Mouse (Mus musculus): ENCODE measurements at regions not wholly inside any gene's neighbourhood (a gene's known extent, or its start where the extent isn't known, plus 50 kb on each side); places are given as distances from the start of the nearest gene placed in this dataset.

GRCm38 (mm10) chr9:63087195-63087594 is 61.6 kb downstream of the Skor1 start:
- DNase-seq: no peak

DNA sequence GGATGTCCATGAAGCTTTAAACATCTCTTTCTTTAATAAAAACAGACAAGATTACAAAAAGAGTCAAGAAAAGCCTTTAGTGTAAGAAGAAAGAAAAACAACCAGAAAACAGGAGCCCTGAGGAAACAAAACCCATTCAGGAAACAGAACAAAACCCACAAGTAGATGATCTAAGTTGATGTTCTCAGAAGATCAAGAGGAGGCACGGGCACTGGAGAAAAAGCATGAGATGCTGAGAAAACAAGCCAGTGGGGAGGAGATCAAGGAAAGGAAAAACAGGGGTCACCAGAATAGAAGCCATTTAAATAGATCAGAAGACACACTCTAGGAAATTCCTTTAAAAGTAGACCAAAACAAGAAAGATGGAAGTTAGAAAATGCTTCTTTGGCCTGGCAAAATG is 62.1 kb downstream of the Skor1 start:
- no peak for DNase-seq

DNA sequence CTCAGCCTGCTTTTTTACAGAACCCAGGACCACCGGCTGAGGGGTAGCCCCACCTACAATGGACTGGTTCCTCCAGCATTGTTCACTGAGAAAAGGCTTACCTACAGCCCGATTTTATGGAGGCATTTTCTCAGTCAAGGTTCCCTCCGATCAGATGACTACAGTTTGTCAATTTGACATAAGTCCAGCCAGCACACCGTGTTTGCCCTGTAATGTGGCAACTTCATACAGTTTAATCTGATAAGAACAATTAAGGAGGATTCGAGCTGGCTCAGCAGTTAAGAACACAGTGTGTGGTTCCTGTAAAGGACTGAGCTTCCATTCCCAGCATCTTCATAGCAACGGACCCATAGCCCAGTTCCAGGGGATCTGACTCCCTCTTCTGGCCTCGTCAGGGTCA is 65.9 kb downstream of the Skor1 start:
- DNase-seq: no peak

GRCm38 (mm10) chr9:63082311-63082710 is 66.5 kb downstream of the Skor1 start:
- no peak for DNase-seq

DNA sequence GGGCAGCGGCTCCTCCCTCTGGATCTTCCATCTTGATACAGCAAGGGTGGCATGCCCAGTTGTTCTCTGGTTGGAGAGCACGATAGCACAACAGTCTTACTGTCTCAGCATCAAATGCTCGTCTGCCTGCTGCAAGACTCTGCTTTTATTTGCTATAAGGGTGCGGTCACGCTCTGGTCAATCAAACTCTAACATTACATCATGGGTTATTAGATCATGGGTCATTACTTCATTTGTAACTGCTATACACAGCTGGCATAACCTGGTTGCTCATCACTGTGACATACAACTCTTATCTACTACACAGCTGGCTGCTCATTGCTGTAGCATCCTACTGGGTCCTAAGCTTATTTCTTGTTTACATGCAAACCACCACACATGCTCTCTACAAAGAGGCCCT is 68.4 kb downstream of the Skor1 start:
- no peak for DNase-seq

- DNase-seq: no peak
These were observed 73.5 kb downstream of the Skor1 start for GRCm38 (mm10) chr9:63075252-63075651.

GRCm38 (mm10) chr9:63074803-63075202 is 74.0 kb downstream of the Skor1 start:
- peak; percentile 30 for DNase-seq

DNA sequence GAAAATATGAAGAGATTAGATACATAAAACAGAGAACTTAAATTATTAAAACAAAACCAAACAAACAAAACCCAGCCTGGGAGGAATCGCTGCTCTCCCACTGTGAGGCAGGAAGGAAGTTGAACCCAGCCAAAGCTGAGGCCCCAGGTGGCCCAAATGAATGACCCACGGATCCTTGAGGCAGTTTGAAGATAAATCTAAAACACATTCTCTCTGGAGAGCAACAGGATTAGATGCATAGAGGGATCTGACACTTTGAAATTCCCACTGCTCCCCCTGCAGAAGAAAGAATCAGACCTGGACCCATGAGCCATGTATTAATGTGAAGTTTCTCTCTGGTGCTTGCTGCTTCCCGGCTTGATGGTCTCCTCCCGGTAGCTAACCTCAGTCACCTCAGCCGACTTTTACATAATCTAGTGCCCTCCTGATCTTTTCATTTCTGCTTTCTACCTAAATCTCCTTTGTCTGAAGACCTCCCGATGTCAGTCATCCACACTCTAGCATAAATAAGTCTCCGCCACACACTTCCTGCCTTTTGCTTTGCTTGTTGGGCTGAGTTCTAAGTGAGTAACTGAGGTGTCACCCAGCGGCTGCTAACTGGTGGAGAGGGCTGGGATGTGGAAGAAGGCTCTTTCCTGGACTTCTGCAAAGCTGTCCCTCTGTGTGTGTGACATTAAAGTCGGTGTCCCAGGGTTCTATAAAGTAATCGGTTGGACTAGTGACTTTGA is 74.6 kb downstream of the Skor1 start:
- DNase-seq: peak; percentile 32

GRCm38 (mm10) chr9:63071032-63071431 is 77.7 kb downstream of the Skor1 start:
- no peak for DNase-seq

DNA sequence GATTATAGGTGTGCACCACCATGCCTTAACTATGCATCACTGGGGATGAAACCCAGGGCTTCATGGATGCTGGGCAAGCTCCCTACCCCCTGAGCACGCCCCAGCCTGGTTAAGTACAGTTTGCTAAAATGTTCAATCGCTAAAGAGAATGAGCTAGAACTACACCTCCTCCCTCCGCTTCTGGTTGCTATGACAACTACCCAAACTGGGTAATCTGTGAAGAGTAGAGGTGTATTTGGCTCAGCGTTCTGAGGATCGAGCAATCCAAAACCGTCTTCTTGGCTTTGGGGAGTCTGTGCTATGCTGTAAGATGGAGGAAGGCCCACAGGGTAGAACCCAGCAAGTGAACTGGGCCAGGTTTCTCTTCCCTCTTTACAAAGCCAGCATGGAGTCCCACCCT is 78.8 kb downstream of the Skor1 start:
- no peak for DNase-seq

DNA sequence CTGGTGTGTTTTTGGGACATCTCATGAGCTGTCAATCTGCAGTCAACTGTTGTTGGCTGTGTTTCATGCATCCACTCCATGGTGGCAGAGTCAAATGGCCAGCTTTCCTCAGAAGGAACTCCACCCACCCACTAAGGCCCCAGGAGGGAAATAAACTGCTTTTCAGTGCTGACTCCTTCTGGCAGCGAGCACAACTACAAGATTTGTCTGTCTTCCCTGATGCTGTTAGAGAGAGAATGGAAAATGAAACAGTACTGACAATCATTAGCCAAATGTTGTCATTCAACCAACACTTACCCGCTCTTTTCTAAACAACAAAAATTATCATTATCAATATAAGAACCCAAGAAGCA is 79.3 kb upstream of the Pias1 start:
- no peak for DNase-seq

DNA sequence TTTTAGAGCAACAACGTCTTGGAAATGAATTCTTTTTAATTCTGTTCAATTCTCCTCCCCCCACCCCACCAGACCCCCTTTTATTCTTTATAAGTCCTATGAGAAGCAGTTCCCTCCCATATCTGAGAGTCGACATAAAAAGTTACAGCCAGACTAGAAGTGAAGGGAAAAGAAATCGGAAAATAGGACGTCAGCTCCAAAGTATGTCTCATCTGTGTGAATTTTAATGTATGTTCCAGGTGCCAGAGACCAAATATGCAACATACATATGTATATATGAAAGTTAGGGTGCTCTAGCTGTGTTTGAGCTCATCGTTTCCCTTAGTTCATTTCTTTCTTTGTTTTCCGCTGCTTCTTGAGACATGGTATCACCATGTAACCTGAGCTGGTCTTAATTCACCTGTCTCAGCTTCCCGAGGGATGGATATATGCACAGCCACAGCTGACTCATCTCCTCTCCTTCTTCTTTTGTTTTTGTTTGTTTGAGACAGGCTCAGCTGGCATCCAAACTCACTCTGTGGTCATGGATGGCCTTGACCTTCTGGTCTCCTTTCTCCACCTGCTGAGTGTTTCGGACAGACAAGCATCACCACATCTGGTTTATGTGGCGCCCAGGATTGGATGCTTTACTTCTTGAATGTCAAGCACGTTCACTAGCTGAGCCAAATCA is 78.8 kb upstream of the Pias1 start:
- DNase-seq: no peak

DNA sequence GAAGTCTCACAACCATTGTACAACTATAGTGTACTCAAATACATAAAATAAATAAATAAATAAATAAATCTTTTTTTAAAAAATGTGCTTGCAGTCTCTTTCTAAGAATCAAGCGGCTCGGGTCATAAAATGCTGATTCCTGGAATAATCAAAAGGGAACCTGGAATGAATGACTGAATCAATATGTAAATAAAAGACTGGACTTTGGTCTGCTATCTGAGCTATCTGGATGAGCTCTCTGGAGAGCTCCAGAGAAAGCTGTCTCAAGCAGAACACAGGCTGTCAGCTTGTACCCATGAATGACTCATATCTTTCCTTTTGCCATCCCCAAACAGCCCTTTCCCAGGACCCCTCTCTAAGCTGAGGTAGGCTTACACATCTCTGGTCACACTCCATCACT is 75.8 kb upstream of the Pias1 start:
- no peak for DNase-seq

DNA sequence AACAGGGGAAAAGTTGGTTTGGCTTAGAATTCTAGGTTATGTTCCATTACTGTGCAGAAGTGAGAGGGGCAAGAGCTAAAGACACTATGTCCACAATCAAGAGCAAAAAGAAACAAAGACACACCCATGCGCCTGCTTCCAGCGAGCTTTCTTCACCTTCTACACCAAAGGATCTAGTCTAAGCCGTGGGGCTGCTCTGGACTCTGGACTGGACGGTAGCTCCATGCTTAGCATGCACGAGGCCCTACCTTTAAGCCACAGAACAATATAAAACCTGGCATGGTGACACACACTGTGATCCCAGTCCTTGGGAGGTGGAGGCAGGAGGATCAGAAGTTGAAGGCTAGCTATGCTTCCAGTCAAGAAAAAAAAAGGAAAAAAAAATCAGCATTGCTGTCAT is 73.0 kb upstream of the Pias1 start:
- DNase-seq: no peak

DNA sequence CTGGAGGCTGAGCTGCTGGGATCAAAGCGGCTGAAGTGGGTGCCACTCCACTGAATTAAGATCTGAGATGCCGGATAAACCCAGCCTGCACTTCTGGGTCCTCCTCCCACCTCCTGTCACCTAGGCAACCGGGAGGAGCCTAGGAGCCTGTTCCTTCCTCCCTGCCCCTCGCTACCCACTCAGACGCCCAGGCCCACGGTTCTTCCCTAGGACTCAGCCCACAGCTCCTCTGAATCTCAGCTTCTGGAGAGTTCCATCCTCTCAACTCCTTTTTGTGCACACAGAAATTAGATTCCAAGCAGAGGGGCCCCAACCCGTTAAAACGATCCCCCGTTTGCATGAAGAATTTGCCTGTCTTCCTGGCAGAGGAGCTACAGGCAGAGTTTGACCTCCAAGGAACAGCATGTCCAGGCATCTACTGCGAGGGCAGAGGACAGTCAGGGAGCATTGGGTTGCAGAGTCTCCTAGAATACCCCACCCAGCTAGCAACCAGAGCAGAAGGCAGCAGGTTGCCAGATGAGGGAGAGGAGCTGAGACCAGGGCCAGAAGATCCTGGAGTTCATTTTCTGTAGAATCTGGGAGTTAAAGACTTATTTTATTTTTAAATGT is 71.6 kb upstream of the Pias1 start:
- peak; percentile 74 for DNase-seq

DNA sequence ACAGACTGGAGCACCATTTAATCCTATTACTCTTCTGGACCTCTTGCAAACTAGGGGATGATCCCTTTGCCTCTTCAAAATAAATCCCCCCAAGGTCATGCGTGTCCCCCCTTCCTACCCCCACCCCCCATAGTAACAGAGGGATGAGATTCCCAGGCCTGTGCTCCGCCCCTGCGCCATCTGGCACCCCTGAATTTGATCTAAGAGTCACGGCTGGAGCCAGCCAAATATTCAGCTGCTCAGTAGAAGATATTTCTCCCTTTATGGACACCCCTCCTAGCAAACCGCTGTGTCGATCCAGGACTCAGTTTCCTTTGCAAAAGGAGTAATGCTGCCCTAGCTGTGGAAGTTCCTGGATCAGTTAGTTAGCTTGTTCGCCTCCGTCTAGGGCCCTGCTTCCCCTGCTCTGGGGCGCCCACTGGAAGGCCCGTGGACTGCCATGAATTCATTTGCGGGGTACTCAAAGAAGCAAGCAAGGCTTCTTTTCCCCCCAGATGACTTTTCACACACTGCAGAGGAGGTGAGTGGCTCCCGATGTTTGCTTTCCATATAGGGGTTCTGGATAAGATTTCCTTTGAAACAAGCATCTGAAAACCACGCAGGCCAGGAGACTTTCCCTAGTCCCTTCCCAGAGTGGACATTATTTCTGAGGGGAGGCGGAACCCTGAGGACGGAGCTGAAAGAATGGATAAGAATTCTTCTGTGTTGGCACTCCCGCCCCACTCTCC is 70.9 kb upstream of the Pias1 start:
- no peak for DNase-seq

DNA sequence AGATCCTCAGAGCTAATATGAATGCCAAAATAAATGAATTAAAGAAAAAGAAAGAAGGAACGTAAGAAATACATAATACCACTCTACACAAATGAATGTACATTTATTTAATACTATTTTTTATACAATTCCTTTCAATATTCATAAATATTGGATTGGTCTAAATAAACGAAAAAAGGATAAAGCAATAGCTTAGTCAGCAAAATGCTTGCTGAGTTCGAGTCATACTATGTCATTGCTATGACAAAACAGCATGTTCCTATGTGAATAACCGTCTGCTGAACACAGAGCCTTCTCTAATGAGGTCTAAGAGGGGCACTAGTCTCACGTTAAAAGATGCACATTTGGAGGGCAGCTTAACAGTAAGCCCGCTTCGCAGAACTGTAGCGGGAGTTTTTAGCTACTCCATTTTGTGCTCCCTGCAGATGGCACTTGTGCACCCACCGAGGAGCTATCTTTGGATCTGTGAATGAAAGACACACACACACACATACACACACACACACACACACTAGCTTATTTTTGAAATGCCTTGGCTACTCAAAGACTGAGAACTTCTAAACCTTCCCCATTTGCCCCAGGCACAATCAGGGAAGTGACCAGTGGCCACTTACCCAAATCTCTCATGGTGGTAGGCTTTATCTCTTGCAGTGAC is 69.1 kb upstream of the Pias1 start:
- DNase-seq: no peak

- no peak for DNase-seq
These were observed 64.5 kb upstream of the Pias1 start for GRCm38 (mm10) chr9:63052181-63052580.

- no peak for DNase-seq
These were observed 63.9 kb upstream of the Pias1 start for GRCm38 (mm10) chr9:63051631-63052030.

GRCm38 (mm10) chr9:63049290-63049689 is 61.6 kb upstream of the Pias1 start:
- DNase-seq: no peak

GRCm38 (mm10) chr9:63046981-63047380 is 59.3 kb upstream of the Pias1 start:
- no peak for DNase-seq

GRCm38 (mm10) chr9:63045531-63045930 is 57.8 kb upstream of the Pias1 start:
- DNase-seq: no peak

DNA sequence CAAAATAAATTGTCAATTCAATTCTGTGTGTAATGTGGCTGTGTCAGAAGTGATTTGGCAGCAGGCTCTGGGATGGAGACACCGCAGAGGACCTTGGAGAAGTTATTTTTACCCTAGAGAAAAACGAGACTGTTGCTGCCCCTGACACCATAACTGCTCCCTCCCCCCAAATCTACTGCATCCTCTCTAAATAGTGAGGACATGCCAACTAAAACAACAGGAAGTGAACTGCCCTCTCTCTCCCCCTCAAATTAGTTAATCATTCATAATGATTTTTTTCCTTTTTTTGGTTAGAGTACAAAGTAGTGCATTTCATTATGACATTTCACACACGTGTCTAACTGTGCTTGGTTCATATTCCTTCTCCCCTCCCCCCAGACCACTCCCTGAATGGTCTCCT is 55.6 kb upstream of the Pias1 start:
- peak; percentile 17 for DNase-seq

Measured in kidney, postnatal 10 days (tissue).